Mouse (Mus musculus): ENCODE data around the gene Kif6. TPM values are rescaled to one million over a fixed set of nuclear protein-coding genes. Genes with fewer than 3 reads are reported as not detected.

The Kif6 gene
- total and polyA plus RNA-seq, 3 experiments = 0.11 TPM; not detected in 2

DNA sequence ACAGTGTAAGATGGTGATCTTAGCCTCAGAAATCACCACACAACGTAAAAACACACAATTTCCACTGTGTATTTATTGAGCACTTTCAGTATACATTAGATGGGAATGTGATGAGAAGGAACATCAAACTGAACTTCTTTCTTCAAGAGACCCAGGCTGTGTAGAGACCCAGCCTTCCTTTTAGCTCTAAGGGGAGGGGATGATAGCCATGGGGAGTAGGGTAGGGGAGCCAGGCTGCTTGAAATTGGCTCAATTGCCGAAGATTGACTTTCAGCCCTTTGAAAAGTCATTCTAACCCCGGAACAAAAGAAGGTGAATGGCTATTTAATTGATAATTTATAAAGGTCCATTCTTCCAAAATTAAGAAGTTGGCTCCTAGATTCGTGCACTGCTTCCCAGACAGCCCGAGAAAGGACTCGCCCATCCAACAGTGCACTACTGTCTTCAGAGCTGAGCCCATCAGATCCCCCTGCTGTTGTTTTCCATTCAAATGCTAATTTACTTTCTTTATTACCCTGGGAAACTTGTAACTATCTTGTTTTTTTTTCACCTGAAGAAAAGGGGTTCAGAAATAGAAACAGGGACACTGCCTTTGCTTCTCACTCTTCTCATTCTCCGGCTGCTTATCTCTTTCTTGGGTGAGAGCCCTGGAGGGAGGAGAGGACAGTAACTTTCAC lies 7.4 kb upstream of the Kif6 start:
- TF ChIP-seq GATA1 (IDR thresholded peaks at IDR 0.05; ENCODE audit: borderline replicate concordance, low read length) = no peak
- TF ChIP-seq CTCF (IDR thresholded peaks at IDR 0.05; ENCODE audit: low read depth, low read length) = no peak
- no peak for TF ChIP-seq GATA2 (IDR thresholded peaks at IDR 0.05; ENCODE audit: borderline replicate concordance, low read depth, low read length)
- no peak for TF ChIP-seq POLR2AphosphoS5 (IDR thresholded peaks at IDR 0.05; ENCODE audit: insufficient replicate concordance, low read depth, low read length)
- TF ChIP-seq TAL1 (conservative IDR thresholded peaks at IDR 0.05; ENCODE audit: low read depth, low read length) = no peak

DNA sequence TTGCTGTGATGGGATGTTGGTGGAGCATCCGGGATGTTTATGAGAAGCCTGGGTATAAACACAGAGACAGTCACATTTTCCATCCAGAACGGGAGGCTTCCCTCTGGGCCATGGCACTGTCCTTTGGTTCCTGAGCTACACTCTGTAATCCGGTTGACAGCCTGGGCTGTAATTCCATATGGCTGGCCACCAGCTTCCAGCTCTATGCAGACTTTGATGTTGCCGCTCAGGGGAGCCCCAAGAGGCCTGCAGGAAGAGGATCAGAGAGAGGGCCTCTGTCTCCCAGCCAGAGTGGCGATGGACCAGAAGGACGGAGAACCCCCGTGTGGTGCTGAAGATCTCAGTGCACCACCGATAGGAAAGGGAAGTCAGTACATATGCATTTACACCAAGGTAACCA lies 4.6 kb upstream of the Kif6 start:
- DNase-seq (ENCODE audit: low spot score) = no peak
- H3K27me3 ChIP-seq (ENCODE audit: insufficient read depth, low read length) = no peaks in the 10 kb centered on the region
- H3K36me3 ChIP-seq (replicated peaks) = no peaks in the 10 kb centered on the region
- H3K9me3 ChIP-seq (replicated peaks) = peaks cover 53% of the 10 kb centered on the region
- ATAC-seq (ENCODE audit: extremely low read depth, insufficient number of reproducible peaks, low FRiP score, poor library complexity, severe bottlenecking) = no peak
- no peaks in the 10 kb centered on the region for H3K4me1 ChIP-seq (ENCODE audit: insufficient read depth, low read depth, low read length)
- TF ChIP-seq GATA1 (IDR thresholded peaks at IDR 0.05; ENCODE audit: borderline replicate concordance, low read length) (no peak), TAL1 (conservative IDR thresholded peaks at IDR 0.05; ENCODE audit: low read depth, low read length) (no peak), CTCF (IDR thresholded peaks at IDR 0.05; ENCODE audit: low read depth, low read length) (no peak), POLR2AphosphoS5 (IDR thresholded peaks at IDR 0.05; ENCODE audit: insufficient replicate concordance, low read depth, low read length) (no peak), GATA2 (IDR thresholded peaks at IDR 0.05; ENCODE audit: borderline replicate concordance, low read depth, low read length) (no peak)
- no peak overlapping the region for H3K4me3 ChIP-seq (ENCODE audit: low read depth, low read length)

More for the DNA sequence above, 7.4 kb upstream of the Kif6 start:
- DNase-seq (ENCODE audit: low spot score) = no peak
- H3K36me3 ChIP-seq (replicated peaks) = no peaks in the 10 kb centered on the region
- no peaks in the 10 kb centered on the region for H3K4me1 ChIP-seq (ENCODE audit: insufficient read depth, low read depth, low read length)
- H3K4me3 ChIP-seq (ENCODE audit: low read depth, low read length) = no peak overlapping the region
- peaks cover 41% of the 10 kb centered on the region for H3K9me3 ChIP-seq (replicated peaks)
- ATAC-seq (ENCODE audit: extremely low read depth, insufficient number of reproducible peaks, low FRiP score, poor library complexity, severe bottlenecking) = no peak
- H3K27me3 ChIP-seq (ENCODE audit: insufficient read depth, low read length) = no peaks in the 10 kb centered on the region

DNA sequence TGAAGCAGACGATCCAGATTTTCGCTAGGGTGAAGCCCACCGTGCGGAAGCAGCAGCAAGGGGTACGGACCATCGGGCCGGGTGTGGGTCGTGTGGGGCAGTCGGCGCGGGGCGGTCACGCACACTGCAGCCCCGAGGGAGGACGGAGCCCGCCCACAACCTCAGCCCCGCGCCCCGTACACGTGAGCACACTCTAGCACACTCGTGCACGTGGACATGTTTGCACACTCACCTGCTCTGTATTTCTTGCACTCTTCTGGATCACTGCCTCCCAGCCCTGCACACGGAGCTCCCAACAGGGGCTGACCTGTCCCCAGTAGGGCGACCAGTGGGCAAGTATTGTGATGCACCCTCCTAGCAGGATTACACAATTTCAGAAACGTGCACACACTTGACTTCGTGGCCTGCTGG lies 310 bp downstream of the Kif6 start:
- DNase-seq (ENCODE audit: low spot score) (no peak), ATAC-seq (ENCODE audit: extremely low read depth, insufficient number of reproducible peaks, low FRiP score, poor library complexity, severe bottlenecking) (no peak)
- Histone ChIP-seq H3K4me3 (ENCODE audit: low read depth, low read length) (no peak overlapping the region; the same call in 1 of the 2 replicates), H3K36me3 (replicated peaks) (no peaks in the 10 kb centered on the region), H3K27me3 (ENCODE audit: insufficient read depth, low read length) (no peaks in the 10 kb centered on the region), H3K4me1 (ENCODE audit: insufficient read depth, low read depth, low read length) (no peaks in the 10 kb centered on the region), H3K9me3 (replicated peaks) (peaks cover 52% of the 10 kb centered on the region)
- TF ChIP-seq GATA2 (IDR thresholded peaks at IDR 0.05; ENCODE audit: borderline replicate concordance, low read depth, low read length) (no peak), GATA1 (IDR thresholded peaks at IDR 0.05; ENCODE audit: borderline replicate concordance, low read length) (no peak), POLR2AphosphoS5 (IDR thresholded peaks at IDR 0.05; ENCODE audit: insufficient replicate concordance, low read depth, low read length) (no peak), TAL1 (conservative IDR thresholded peaks at IDR 0.05; ENCODE audit: low read depth, low read length) (no peak), CTCF (IDR thresholded peaks at IDR 0.05; ENCODE audit: low read depth, low read length) (no peak)

DNA sequence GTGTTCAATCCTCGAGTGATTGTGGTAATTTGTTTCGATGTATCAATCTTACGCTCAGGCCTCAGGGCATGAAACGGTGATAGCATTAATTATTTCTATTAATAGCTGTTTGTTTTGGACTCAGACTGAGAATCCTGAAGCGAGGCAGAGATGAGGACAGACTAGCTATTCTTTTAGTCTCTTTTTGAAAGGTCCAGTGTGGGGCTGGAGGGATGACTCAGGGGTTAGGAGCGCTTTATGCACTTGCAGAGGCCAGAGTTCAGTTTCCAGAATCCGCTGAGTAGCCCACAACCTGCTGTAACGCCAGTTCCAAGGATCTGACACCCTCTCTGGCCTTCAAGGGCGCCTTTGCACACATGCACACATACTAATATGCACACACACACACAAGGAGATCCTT lies 9.6 kb downstream of the Kif6 start:
- Histone ChIP-seq H3K4me1 (ENCODE audit: insufficient read depth, low read depth, low read length) (no peaks in the 10 kb centered on the region), H3K4me3 (ENCODE audit: low read depth, low read length) (no peak overlapping the region), H3K36me3 (replicated peaks) (no peaks in the 10 kb centered on the region), H3K9me3 (replicated peaks) (peaks cover 48% of the 10 kb centered on the region), H3K27me3 (ENCODE audit: insufficient read depth, low read length) (no peaks in the 10 kb centered on the region)
- DNase-seq (ENCODE audit: low spot score) (no peak), ATAC-seq (ENCODE audit: extremely low read depth, insufficient number of reproducible peaks, low FRiP score, poor library complexity, severe bottlenecking) (no peak)
- TF ChIP-seq CTCF (IDR thresholded peaks at IDR 0.05; ENCODE audit: low read depth, low read length) = no peak
- no peak for TF ChIP-seq POLR2AphosphoS5 (IDR thresholded peaks at IDR 0.05; ENCODE audit: insufficient replicate concordance, low read depth, low read length)
- TF ChIP-seq TAL1 (conservative IDR thresholded peaks at IDR 0.05; ENCODE audit: low read depth, low read length) = no peak
- no peak for TF ChIP-seq GATA1 (IDR thresholded peaks at IDR 0.05; ENCODE audit: borderline replicate concordance, low read length)
- TF ChIP-seq GATA2 (IDR thresholded peaks at IDR 0.05; ENCODE audit: borderline replicate concordance, low read depth, low read length) = no peak

DNA sequence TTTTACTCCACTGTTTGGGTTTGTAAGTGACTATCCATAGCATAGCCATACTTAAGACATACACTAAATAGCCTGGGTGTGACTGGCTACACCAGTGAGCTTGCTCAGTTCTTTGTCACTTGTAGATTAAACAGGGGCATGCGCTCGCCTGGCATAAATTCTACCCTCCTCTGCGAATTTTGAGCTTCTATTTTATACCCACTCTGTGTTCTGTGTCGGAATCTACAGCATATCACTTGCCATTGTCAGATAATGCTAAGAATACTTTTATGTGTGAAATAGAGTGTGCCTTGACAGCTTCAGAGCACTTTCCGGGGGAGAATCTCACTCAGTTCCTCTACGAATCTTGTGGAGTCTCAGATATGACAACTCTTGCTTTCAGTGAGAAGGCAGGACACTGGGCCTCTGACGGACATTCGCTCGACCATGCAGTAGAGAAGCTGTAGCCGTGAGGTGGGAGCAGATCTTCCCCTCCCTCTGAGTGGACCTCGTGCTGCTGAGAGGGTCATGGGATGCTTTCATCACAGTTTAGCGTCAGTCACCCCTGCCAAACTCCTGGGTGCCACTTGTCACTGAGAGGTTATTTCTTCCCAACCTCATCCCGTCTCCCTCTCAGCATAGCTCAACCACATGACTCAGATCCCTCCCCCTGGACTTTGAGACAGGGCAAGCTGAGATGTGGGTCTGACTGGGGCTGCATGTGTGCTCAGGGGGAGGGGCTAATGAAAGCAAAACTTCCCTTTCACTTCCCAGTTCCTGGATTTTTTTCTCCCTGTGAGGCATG lies 12.3 kb downstream of the Kif6 start:
- Histone ChIP-seq H3K27me3 (ENCODE audit: insufficient read depth, low read length) (no peaks in the 10 kb centered on the region), H3K4me3 (ENCODE audit: low read depth, low read length) (no peak overlapping the region), H3K36me3 (replicated peaks) (no peaks in the 10 kb centered on the region), H3K4me1 (ENCODE audit: insufficient read depth, low read depth, low read length) (no peaks in the 10 kb centered on the region), H3K9me3 (replicated peaks) (peaks cover 39% of the 10 kb centered on the region)
- TF ChIP-seq GATA2 (IDR thresholded peaks at IDR 0.05; ENCODE audit: borderline replicate concordance, low read depth, low read length) (no peak), POLR2AphosphoS5 (IDR thresholded peaks at IDR 0.05; ENCODE audit: insufficient replicate concordance, low read depth, low read length) (no peak), CTCF (IDR thresholded peaks at IDR 0.05; ENCODE audit: low read depth, low read length) (no peak), TAL1 (conservative IDR thresholded peaks at IDR 0.05; ENCODE audit: low read depth, low read length) (no peak), GATA1 (IDR thresholded peaks at IDR 0.05; ENCODE audit: borderline replicate concordance, low read length) (no peak)
- ATAC-seq (ENCODE audit: extremely low read depth, insufficient number of reproducible peaks, low FRiP score, poor library complexity, severe bottlenecking) = no peak
- DNase-seq (ENCODE audit: low spot score) = no peak

DNA sequence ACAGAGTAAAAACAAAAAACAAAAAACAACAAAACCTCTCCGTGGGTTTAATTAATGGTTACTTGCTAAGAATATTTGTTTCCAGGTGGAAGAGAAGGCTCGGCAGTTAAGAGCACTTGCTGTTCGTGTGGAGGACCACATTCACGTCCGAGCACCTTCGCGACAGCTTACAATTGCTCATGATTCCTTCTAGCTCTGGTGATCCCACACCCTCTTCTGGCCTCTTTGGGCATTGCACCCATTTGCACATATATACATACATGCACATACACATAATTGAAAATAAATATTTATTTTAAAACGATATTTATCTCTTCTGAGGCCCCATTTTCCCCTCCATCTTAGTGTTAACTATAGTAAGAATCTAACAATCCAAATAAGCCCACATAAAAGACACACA lies 13.9 kb downstream of the Kif6 start:
- Histone ChIP-seq H3K9me3 (replicated peaks) (peaks cover 38% of the 10 kb centered on the region), H3K4me1 (ENCODE audit: insufficient read depth, low read depth, low read length) (no peaks in the 10 kb centered on the region), H3K4me3 (ENCODE audit: low read depth, low read length) (no peak overlapping the region), H3K27me3 (ENCODE audit: insufficient read depth, low read length) (no peaks in the 10 kb centered on the region), H3K36me3 (replicated peaks) (no peaks in the 10 kb centered on the region)
- DNase-seq (ENCODE audit: low spot score) = no peak
- TF ChIP-seq GATA2 (IDR thresholded peaks at IDR 0.05; ENCODE audit: borderline replicate concordance, low read depth, low read length) (no peak), TAL1 (conservative IDR thresholded peaks at IDR 0.05; ENCODE audit: low read depth, low read length) (no peak), POLR2AphosphoS5 (IDR thresholded peaks at IDR 0.05; ENCODE audit: insufficient replicate concordance, low read depth, low read length) (no peak), CTCF (IDR thresholded peaks at IDR 0.05; ENCODE audit: low read depth, low read length) (no peak), GATA1 (IDR thresholded peaks at IDR 0.05; ENCODE audit: borderline replicate concordance, low read length) (no peak)
- no peak for ATAC-seq (ENCODE audit: extremely low read depth, insufficient number of reproducible peaks, low FRiP score, poor library complexity, severe bottlenecking)
